Mouse (Mus musculus): ENCODE measurements around the gene Zfp563.

Gene Zfp563

DNA sequence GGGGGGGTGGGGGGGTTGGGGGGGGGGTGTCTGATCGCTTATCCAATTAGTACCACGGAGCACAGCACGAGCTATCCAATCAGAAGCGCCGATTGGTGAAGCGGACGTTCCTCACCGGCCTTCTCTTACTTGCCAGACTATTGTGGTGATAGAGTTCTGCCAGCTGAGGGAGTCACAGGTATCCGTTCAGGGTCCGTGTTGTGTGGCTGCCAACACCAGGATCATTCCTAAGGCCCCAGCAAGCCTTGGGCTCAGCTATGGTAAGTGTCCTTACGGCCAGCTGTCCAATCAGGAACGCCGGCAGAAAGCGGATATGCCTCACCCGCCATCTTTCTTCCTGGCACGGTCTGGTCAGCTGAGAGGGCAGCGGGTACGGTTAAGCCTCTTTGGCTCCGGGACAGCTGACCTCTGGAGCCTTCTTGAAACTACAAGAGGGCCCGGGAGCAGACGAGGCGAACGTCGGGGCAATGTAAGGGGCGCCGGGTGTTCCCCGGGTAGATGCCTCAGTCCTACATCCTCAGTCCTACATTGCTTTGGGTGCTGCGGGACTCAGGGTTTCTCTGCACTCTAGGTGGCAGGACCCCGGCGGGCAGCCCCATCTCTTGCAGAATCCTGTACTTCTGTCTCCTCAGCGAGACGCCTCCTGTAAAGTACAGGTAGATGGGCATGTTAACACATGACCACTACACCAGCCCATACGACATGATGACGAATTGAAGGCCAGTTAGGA is at the start of gene Zfp563:
TSS of gene Zfp563 (plus strand) at position 91 of the 730 bp plus-strand sequence.
- DNase-seq (ENCODE audit: low read depth), result peak; percentile 95

GRCm38 (mm10) chr17:33058791-33059190 is 30.3 kb upstream of the Zfp563 start:
- DNase-seq (ENCODE audit: low read depth), result peak; percentile 51

DNA sequence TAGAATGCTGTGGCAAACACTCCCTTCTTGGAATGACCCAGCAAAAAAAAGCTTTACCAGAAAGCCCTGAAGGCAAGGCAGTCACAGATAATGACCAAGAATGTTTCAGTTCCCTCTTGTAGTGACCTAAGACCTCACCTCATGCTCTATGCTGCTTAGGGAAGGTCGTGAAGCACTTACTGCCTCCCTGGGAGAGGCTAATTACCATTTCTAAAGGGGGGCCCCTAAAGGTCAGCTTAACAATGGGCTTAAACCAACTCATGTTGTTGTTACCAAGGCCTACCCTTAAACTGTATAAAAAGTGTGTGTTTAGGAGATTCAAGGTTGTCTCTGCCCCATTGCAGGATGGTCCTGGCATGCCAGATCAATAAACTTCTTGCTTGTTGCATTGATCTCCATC is 26.1 kb upstream of the Zfp563 start:
- DNase-seq (ENCODE audit: low read depth), result no peak

GRCm38 (mm10) chr17:33067958-33068357 is 21.2 kb upstream of the Zfp563 start, which contains the start of gene 4921501E09Rik:
4921501E09Rik (minus strand) TSS chr17:33068058.
- DNase-seq (ENCODE audit: low read depth), result no peak

- no peak for DNase-seq (ENCODE audit: low read depth)
Measured at GRCm38 (mm10) chr17:33091630-33092029, 2.5 kb downstream of the Zfp563 start.

DNA sequence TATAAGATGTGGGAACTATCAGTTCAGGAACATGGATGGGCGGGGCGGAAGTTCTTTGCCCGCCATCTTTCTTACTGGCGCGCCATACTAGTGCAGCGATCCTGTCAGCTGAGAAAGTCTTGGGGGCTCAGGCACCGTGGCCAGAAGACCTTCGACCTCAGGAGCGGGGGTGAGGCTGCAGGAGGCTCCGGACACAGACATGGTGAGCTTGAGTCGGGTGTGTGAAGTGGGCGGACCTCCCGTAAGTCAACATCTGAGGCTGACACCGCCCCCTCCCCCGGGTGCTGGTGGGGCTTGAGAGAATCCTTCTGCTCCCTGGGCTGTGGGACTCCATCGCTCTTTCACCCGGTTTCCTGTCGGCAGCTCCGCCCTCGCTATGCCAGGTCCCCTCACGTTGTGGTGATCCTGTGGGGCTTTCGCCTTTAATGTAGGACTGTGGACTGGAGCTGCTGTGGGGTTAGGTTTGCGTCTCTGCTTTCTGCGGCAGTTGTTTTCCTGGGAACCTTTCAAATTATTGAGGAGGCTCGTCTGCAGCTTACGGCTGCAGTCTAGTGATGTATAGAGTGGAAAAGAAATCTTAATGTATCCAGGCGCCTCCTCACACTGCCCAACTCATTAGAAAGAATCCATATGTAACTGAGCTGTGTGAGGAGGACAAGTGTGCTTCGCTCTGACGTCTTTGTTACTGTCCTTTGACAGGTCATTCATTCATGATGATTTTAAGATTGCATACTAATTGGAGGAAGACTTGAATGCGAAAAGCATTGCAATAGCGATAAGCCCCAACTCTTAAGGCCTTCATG is 3.5 kb downstream of the Zfp563 start:
- peak; percentile 87 for DNase-seq (ENCODE audit: low read depth)

GRCm38 (mm10) chr17:33097396-33097795 is 8.3 kb downstream of the Zfp563 start:
- DNase-seq (ENCODE audit: low read depth), result no peak

- DNase-seq (ENCODE audit: low read depth), result no peak
Measured at GRCm38 (mm10) chr17:33124546-33124945, 35.4 kb downstream of the Zfp563 start.

- DNase-seq (ENCODE audit: low read depth), result peak; percentile 70
Measured at GRCm38 (mm10) chr17:33126257-33126656, 37.1 kb downstream of the Zfp563 start.

GRCm38 (mm10) chr17:33139261-33139820 is 50.2 kb downstream of the Zfp563 start, which contains the start of gene Morc2b:
Morc2b (minus strand) TSS chr17:33139683.
- DNase-seq (ENCODE audit: low read depth), result no peak
